Mouse (Mus musculus) retina, postnatal 7 days (tissue): ENCODE results near the gene Syt1.

Experiments
- DNase-seq: peaks from one replicate; pipeline ENCODE4 v3.0.0-alpha.2; 2012; ENCODE audit warnings: low read depth, low spot score

The Syt1 gene

DNA sequence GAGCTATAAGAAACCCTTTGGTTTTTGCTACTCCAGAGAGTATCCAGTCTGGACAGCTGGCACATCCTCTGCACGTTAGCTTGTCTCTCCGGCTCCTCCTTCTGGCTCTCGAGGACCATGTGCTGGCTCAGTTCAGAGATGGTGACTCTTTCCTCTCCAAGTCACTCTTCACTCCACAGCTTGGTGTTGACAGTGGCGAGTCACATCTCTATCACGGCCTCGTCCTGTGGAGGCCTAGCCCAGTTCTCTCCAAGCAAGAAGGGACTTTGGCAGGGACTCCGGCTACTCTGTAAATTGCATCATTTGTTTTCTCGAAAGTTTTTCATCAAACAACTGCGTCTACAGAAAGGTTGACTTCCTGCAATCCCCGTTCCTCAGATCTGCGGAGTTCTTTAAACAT is 562.4 kb downstream of the Syt1 start:
- no peak for DNase-seq
